Mouse (Mus musculus) lung, embryonic 16.5 days (tissue): ENCODE data around the gene Gpr35. TPM values are rescaled to one million over a fixed set of nuclear protein-coding genes. Genes with fewer than 3 reads are reported as not detected.

ENCODE experiments used
- ATAC-seq: fragments of 200-750 bp; cut with Nextera tagmentation; 2 replicates; pipeline ENCODE4 v1.8.0; 2017; ENCODE audit warnings: low read depth, mild to moderate bottlenecking, moderate library complexity
- H3K27ac ChIP-seq: fragments of 300-500 bp; sonication (generic); 2 replicates; pipeline ENCODE4 v1.5.1; 2014; ENCODE audit warnings: mild to moderate bottlenecking, control low read depth, low read length
- H3K27me3 ChIP-seq: fragments of 300-500 bp; sonication (generic); 2 replicates; pipeline ENCODE4 v1.6.1; 2014; ENCODE audit warnings: low read depth, low read length, mixed read lengths; ENCODE audit not compliant: control insufficient read depth, insufficient read depth
- H3K36me3 ChIP-seq: fragments of 300-500 bp; sonication (generic); 2 replicates; pipeline ENCODE4 v1.6.1; 2014; ENCODE audit warnings: low read length; ENCODE audit not compliant: control insufficient read depth, insufficient read depth
- H3K4me1 ChIP-seq: fragments of 300-500 bp; sonication (generic); replicated peaks from 2 replicates; pipeline ENCODE4 v1.6.1; 2014; ENCODE audit warnings: low read length, mixed read lengths; ENCODE audit not compliant: control insufficient read depth, insufficient read depth
- H3K4me2 ChIP-seq: fragments of 300-500 bp; sonication (generic); 2 replicates; pipeline ENCODE4 v1.6.1; 2014; ENCODE audit warnings: low read depth, low read length, control low read depth
- H3K4me3 ChIP-seq: fragments of 300-500 bp; sonication (generic); 2 replicates; pipeline ENCODE4 v1.5.1; 2014; ENCODE audit warnings: mild to moderate bottlenecking, low read length, control low read depth
- H3K9ac ChIP-seq: fragments of 300-500 bp; sonication (generic); 2 replicates; pipeline ENCODE4 v1.6.1; 2014; ENCODE audit warnings: low read length, control low read depth
- H3K9me3 ChIP-seq: fragments of 300-500 bp; sonication (generic); 2 replicates; pipeline ENCODE4 v1.6.1; 2016; ENCODE audit warnings: low read length; ENCODE audit not compliant: control insufficient read depth
- WGBS: fragments of 180-500 bp; shearing (Covaris S2); extraction: QIAGEN DNeasy Blood & Tissue Kit; methylation state at CpG from one replicate; pipeline ENCODE4 v1.1.7; 2014; 5-methylcytosine and 5-hydroxymethylcytosine counted together
- polyA plus RNA-seq: library from polyadenylated mRNA; unstranded; fragments of >200 nt; fragmentation: Nextera tagmentation; extraction: Ambion mirVana; gene quantifications from 2 replicates; pipeline ENCODE4 v1.2.1, GENCODE M21; 2015

Gene Gpr35
- polyA plus RNA-seq, 1 experiment from 2014 or later: 0.46 TPM

DNA sequence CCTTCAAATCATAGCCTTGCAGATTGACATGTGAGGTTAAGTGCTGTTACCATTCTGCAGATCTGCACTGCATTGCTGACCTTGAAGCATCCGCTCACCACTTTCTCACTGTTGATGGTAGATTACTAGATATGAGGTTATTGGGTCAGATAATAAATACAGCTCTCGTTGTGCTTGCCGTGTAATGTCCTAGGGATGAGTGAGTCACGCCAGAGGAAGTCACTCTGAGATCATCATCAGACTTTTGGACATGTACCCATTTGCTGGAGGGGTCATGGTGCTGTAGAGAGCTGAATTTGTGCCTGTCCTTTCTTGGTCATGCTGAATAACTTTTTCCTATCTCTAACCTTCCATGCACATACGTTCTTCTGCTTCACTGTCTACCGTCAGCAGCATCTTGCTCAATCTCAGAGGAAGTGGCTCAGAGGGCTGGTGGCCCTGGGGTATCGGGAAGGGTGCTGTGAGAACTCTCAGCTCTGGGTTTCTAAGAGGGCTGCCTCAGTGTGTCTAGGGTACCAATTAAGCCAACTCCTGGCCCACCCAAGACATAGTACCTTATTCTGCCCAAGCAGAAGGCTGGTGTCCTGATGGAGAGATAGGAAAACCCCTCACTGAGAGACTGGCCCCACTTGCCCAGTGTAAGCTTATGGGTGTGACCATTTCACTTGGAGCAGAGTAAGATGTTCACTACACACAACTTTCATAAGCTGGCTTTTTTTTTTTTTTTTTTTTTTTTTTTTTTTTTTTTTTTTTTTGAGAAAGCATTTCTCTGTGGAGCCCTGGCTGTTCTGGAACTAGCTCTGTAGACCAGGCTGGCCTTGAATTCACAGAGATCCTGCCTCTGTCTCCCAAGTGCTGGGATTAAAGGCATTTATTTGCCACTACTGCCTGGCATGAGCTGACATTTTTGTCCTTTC, 21.5 kb downstream of the Gpr35 start:
- Histone ChIP-seq H3K9ac (no peak overlapping the region), H3K4me1 (peaks cover 12% of the 10 kb centered on the region), H3K9me3 (no peaks in the 10 kb centered on the region), H3K4me3 (no peak overlapping the region), H3K27me3 (no peaks in the 10 kb centered on the region), H3K36me3 (no peaks in the 10 kb centered on the region), H3K4me2 (no peak overlapping the region), H3K27ac (no peak overlapping the region; the same call in 1 of the 2 replicates)
- no peak for ATAC-seq
- 80% methylated on average over 7 of the region's 7 CpGs for WGBS

DNA sequence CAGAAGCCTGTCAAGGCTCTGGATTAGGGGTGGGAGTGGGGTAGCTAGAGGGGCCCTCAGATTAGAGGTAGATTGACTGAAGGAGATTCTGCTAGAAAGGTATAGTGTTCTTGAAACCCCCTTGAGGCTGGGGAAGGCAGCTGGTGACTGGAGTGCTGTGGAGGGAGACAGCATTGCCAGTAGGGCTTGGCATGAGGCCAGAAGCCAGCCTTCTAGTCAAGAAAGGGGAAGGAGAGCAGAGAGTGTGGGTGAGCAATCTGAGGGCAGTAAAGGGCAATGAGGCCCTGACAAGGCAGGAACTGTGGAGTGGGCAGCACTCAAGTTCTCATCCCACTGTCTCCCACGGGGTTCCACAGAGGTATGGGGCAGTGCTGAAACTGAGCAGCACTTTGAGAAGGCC, 22.2 kb downstream of the Gpr35 start:
- no peaks in the 10 kb centered on the region for H3K9me3 ChIP-seq
- ATAC-seq: peak; percentile 82
- no peaks in the 10 kb centered on the region for H3K36me3 ChIP-seq
- H3K4me1 ChIP-seq: peaks cover 12% of the 10 kb centered on the region
- 20% methylated on average over 1 of the region's 1 CpGs for WGBS
- H3K27ac ChIP-seq: no peak overlapping the region; the same call in 1 of the 2 replicates
- H3K4me3 ChIP-seq: no peak overlapping the region
- no peaks in the 10 kb centered on the region for H3K27me3 ChIP-seq
- H3K4me2 ChIP-seq: no peak overlapping the region
- H3K9ac ChIP-seq: no peak overlapping the region

DNA sequence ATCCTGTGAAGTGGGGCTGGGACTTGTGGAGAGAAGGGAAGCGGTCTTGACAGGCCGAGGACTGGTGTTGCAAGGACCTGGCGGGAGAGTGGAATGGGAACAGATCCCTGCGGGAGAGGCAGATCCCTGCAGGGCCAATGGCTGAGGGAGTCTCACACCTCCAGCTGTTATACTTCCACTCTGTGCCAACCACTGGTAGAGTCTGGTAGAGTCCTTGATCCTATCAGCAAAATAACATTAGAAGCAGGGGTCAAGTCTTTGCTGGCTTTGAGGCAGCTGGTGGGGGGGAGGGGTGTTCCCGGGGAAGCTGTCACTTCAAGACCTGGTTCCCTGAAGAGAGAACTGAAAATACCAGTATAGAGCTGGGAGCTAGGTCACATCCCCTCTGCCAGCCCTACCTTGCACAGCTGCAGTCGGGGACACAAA, 25.5 kb downstream of the Gpr35 start:
- Histone ChIP-seq H3K27ac (peak overlapping the region; percentile 0; the same call in 1 of the 2 replicates), H3K4me1 (peaks cover 22% of the 10 kb centered on the region), H3K36me3 (no peaks in the 10 kb centered on the region), H3K9me3 (no peaks in the 10 kb centered on the region), H3K4me2 (no peak overlapping the region), H3K9ac (no peak overlapping the region), H3K27me3 (no peaks in the 10 kb centered on the region; the same call in 1 of the 2 replicates), H3K4me3 (no peak overlapping the region)
- peak; percentile 54 for ATAC-seq
- WGBS: 17% methylated on average over 6 of the region's 6 CpGs

DNA sequence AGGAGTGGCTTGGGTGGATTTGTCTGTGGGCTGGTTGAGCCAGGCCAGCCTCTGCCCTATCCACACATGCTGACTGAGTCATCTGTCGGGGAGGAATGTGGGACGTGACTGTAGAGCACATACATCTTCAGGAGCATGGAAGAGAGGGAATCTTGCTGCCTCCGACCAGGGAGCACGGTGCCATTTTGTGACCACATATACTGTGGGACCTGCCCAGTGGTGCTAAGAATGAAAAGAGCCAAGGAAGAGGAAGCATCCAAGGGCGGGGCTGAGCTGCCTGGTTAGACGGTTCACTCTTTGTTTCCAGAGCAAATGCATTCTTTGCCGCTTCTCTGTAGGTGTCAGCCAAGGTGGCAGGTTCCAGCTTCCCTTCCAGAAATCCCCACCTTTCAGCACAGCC, 28.0 kb downstream of the Gpr35 start:
- peak overlapping the region; percentile 35; the same call in 1 of the 2 replicates for H3K9ac ChIP-seq
- H3K4me1 ChIP-seq: peaks cover 17% of the 10 kb centered on the region
- 29% methylated on average over 7 of the region's 7 CpGs for WGBS
- no peaks in the 10 kb centered on the region; the same call in 1 of the 2 replicates for H3K27me3 ChIP-seq
- no peaks in the 10 kb centered on the region for H3K9me3 ChIP-seq
- H3K36me3 ChIP-seq: no peaks in the 10 kb centered on the region
- no peak for ATAC-seq
- no peak overlapping the region for H3K27ac ChIP-seq
- no peak overlapping the region for H3K4me3 ChIP-seq
- peak overlapping the region; percentile 27 for H3K4me2 ChIP-seq

DNA sequence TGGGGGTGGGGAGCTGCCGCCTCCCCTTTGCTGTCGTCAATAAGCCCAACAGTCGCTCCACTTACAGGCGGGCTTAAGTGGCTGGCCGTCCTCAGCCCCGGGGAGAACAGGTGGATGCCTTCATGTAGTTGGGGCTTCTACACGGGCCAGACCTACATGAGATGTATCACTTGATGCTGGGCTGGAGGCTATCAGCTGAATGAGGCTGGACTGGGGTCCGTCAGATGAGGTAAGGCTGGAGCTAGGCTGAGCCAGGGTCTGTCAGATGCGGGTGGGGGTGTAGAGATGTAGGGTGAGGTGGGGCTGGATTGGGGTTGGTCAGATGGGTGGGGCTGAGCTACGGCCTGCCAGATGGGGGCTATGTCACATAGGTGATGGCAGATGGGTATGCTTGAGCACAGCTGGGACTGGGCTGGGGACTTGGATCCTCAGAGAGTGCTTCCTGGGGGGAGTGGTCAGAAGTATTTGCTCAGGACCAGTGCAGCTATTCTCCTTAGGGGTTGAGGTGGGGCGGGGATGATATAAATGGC, 28.5 kb downstream of the Gpr35 start:
- peaks cover 17% of the 10 kb centered on the region for H3K4me1 ChIP-seq

DNA sequence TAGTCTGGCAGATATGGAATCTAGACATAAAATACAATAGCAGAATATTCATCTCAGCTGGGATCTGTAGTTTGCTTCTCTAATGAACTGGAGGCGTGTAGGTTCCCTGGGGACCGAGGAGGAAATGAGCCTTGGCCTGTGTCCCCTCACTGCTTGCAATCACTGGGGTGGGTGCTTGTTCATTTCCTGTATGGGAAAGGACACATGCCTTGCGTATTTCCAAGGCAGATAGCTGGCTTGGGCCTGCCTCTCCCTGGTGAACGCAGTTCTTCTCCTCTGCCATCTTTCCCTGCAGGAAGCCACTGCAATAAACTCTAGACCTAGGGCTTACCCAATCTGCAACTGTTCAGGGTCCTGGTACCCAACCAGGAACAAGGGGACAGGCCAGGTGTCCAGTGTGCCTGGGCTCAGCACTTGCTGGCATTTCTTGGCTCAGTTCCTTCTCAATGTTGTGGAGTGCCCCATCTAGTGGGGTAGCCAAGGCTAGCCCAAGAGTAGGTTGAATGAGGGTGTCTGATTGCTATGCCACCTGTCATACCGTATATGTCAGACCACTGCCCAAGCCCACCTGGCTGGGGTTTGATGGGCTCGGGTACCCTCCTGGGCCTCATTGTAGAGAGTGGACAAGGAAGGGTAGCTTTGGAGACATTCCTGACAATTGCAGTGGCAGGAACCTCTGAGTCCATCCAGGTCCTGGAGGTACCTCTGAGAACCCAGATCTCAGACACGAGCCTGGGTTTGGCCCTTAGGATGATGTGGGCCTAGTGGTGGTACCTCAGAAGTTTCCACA, 30.6 kb downstream of the Gpr35 start:
- Histone ChIP-seq H3K4me1 (peaks cover 10% of the 10 kb centered on the region), H3K27me3 (no peaks in the 10 kb centered on the region; the same call in 1 of the 2 replicates), H3K27ac (no peak overlapping the region), H3K4me2 (no peak overlapping the region), H3K4me3 (no peak overlapping the region), H3K36me3 (no peaks in the 10 kb centered on the region), H3K9ac (no peak overlapping the region), H3K9me3 (no peaks in the 10 kb centered on the region)
- 71% methylated on average over 7 of the region's 7 CpGs for WGBS
- no peak for ATAC-seq

More for the DNA sequence above, 28.5 kb downstream of the Gpr35 start:
- peak; percentile 27; the same call in 1 of the 2 replicates for ATAC-seq
- WGBS: 12% methylated on average over 11 of the region's 11 CpGs
- Histone ChIP-seq H3K36me3 (no peaks in the 10 kb centered on the region), H3K9ac (peak overlapping the region; percentile 35; the same call in 1 of the 2 replicates), H3K27me3 (no peaks in the 10 kb centered on the region; the same call in 1 of the 2 replicates), H3K4me2 (peak overlapping the region; percentile 27), H3K9me3 (no peaks in the 10 kb centered on the region), H3K27ac (no peak overlapping the region), H3K4me3 (no peak overlapping the region)

DNA sequence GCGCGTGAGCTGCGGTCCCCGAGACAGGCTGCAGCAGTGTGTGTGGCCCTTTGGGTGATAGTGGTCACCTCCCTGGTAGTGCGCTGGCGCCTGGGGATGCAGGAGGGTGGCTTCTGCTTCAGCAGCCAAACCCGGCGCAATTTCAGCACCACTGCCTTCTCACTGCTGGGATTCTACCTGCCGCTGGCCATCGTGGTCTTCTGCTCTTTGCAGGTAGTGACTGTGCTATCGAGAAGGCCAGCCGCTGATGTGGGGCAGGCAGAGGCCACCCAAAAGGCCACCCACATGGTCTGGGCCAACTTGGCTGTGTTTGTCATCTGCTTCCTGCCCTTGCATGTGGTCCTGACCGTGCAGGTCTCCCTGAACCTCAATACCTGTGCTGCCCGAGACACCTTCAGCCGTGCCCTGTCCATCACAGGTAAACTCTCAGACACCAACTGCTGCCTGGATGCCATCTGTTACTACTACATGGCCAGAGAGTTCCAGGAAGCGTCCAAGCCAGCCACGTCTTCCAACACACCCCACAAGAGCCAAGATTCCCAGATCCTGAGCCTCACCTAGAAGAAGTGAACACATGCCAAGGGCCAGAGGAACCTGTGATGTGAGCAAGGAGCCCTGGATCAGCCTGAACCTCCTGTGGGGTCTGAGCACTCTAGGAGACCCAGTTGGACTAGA, 32.4 kb downstream of the Gpr35 start:
- WGBS: 91% methylated on average over 17 of the region's 17 CpGs
- Histone ChIP-seq H3K9me3 (no peaks in the 10 kb centered on the region), H3K27me3 (no peaks in the 10 kb centered on the region; the same call in 1 of the 2 replicates), H3K4me2 (no peak overlapping the region), H3K4me1 (peaks cover 10% of the 10 kb centered on the region), H3K27ac (no peak overlapping the region), H3K4me3 (no peak overlapping the region), H3K9ac (no peak overlapping the region), H3K36me3 (no peaks in the 10 kb centered on the region)
- ATAC-seq: no peak

DNA sequence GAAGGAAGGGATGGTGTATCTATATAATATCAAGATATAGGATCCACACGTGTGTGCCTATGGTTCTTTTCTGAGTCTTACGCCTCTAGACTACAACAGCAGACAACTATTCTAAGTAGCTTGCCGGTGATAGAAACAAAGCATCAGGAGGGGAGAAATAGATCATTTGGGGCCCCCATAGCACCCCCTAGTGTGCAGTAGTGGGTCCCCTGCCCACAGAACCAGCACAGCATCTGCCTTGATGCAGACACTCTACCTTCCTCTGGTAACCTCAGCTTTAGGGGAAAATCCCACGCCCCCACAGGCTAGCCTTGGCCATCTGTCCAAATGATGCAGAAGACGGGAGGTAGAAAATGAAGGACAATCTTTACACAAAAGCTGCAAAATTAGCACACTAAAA, 34.3 kb downstream of the Gpr35 start:
- ATAC-seq: no peak
- no peaks in the 10 kb centered on the region for H3K27me3 ChIP-seq
- H3K27ac ChIP-seq: no peak overlapping the region
- H3K4me1 ChIP-seq: no peaks in the 10 kb centered on the region
- H3K36me3 ChIP-seq: no peaks in the 10 kb centered on the region
- no peak overlapping the region for H3K9ac ChIP-seq
- no peak overlapping the region for H3K4me3 ChIP-seq
- H3K9me3 ChIP-seq: no peaks in the 10 kb centered on the region
- WGBS: 83% methylated on average over 5 of the region's 5 CpGs
- no peak overlapping the region for H3K4me2 ChIP-seq
